Mouse (Mus musculus): ENCODE results near the gene Slc9a3. TPM values are rescaled to one million over a fixed set of nuclear protein-coding genes. Genes with fewer than 3 reads are reported as not detected.

Slc9a3 gene
- 0.04 TPM in 1 of 2 replicates, not detected in the other for polyA plus RNA-seq (2015; fragmentation: Nextera tagmentation; extraction: Ambion mirVana)

DNA sequence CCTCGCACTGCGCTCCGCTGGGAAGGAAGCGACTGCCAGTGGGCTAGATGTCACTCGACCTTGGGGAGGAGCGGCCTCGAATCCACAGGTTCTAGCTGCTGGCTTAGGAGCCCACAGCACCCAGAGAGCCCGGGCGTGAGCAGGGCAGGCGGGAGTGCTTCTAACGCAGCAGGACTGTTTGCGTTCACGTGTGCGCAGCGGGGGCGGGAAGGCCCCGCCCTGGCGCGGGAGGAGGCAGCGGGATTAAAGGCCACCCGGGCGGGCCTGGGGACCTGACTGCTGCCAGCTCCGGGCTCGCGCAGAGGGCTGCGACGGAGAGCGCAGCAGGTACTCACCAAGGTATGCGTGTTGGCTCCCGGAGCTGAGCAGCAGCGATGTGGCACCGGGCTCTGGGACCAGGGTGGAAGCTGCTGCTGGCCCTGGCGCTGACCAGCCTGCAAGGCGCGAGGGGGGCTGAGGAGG lies at the start of gene Slc9a3:
Gene Slc9a3, plus strand, starts transcription at position 317 of the 462 bp plus-strand sequence.
- H3K4me3 ChIP-seq, result peak within 1 kb of the TSS; percentile 23
- ATAC-seq, result 0 out of 2 replicates have a peak, but pooled peaks have one; percentile 36
- H3K4me1 ChIP-seq, result peaks cover 5% of the 10 kb centered on the region; the same call in 1 of the 2 replicates
- no peaks in the 10 kb centered on the region for H3K36me3 ChIP-seq (ENCODE audit: poor library complexity, severe bottlenecking)
- WGBS, result under 1% methylated on average over 35 of the region's 35 CpGs
- no peaks in the 10 kb centered on the region for H3K9me3 ChIP-seq (replicated peaks)
- H3K27me3 ChIP-seq, result peaks cover 64% of the 10 kb centered on the region
- H3K4me2 ChIP-seq, result peak within 1 kb of the TSS; percentile 54
- H3K27ac ChIP-seq, result no peak within 1 kb of the TSS
- 0 out of 2 replicates have a peak within 1 kb of the TSS, but pooled peaks have one; percentile 2 for H3K9ac ChIP-seq

DNA sequence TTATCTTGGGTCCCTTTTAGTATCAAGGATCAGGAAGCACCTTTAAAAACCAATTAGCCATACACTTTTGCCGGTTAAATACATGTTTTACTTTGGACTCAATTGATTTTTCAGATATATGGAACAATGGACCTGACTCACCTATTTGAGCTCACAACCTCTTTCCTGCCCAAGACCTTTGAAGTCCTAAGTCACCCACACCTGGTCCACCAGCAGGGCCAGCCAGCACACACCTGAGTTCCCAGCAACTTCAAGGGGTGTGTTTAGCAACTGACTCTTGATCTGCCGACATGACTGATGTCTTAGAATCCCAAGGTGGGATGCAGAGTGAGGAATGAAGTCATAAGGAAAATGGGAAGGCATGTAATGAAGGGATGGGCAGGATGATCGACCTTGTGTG lies 49.5 kb upstream of the Slc9a3 start:
- H3K4me2 ChIP-seq, result no peak overlapping the region
- 76% methylated on average over 3 of the region's 3 CpGs for WGBS
- no peak overlapping the region for H3K27ac ChIP-seq
- H3K9ac ChIP-seq, result no peak overlapping the region
- H3K9me3 ChIP-seq (replicated peaks), result no peaks in the 10 kb centered on the region
- H3K27me3 ChIP-seq, result 0 out of 2 replicates have a peak, but pooled peaks cover 3% of the 10 kb centered on the region
- ATAC-seq, result no peak
- no peaks in the 10 kb centered on the region for H3K4me1 ChIP-seq
- H3K4me3 ChIP-seq, result no peak overlapping the region
- H3K36me3 ChIP-seq (ENCODE audit: poor library complexity, severe bottlenecking), result no peaks in the 10 kb centered on the region

DNA sequence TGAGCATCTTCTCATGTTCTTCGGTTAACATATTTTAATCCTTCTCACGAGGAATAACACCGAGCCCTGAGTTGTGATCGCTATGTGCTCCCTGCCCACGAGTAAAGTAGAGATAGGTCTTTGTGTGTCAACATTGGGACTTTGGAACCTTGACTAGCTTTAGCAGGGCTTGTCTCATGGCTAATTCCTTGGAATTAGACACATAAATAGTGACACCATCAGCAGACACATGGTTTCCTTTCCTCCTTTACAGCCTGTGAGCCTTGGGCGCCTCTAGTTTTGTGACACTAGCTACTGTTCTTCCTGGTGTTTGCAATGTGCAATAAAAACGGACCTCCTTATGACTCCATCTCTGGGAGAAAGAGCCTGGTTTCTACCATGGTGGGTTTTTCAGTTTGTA lies 47.9 kb upstream of the Slc9a3 start:
- Histone ChIP-seq H3K9me3 (replicated peaks) (no peaks in the 10 kb centered on the region), H3K4me2 (no peak overlapping the region), H3K27ac (no peak overlapping the region), H3K36me3 (ENCODE audit: poor library complexity, severe bottlenecking) (no peaks in the 10 kb centered on the region), H3K4me3 (no peak overlapping the region), H3K27me3 (0 out of 2 replicates have a peak, but pooled peaks cover 3% of the 10 kb centered on the region), H3K4me1 (no peaks in the 10 kb centered on the region), H3K9ac (no peak overlapping the region)
- no peak for ATAC-seq
- WGBS, result 85% methylated on average over 7 of the region's 7 CpGs

DNA sequence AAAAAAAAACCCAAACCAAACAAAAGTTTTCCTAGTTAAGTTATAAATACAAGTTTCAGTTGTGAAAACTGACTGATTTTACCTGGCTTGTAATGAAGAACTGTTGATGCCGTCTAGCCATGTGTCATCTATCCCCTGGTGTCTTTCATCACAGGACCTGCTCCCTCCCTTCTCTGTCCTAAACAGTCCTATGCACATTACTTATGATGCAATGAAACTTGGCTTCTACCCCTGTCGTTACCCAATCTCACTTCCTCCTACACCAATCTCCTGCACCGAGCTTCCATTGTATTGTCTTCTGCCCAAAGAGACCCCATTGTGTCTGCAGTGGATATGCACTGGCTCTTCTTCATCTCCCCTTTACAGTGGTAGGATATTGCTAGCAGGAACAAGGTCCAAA lies 31.0 kb upstream of the Slc9a3 start:
- H3K4me2 ChIP-seq, result no peak overlapping the region
- ATAC-seq, result no peak
- WGBS, result 77% methylated on average over 3 of the region's 3 CpGs
- no peaks in the 10 kb centered on the region for H3K36me3 ChIP-seq (ENCODE audit: poor library complexity, severe bottlenecking)
- no peak overlapping the region for H3K9ac ChIP-seq
- H3K27ac ChIP-seq, result no peak overlapping the region
- H3K27me3 ChIP-seq, result no peaks in the 10 kb centered on the region
- no peaks in the 10 kb centered on the region for H3K9me3 ChIP-seq (replicated peaks)
- no peaks in the 10 kb centered on the region for H3K4me1 ChIP-seq
- H3K4me3 ChIP-seq, result no peak overlapping the region

DNA sequence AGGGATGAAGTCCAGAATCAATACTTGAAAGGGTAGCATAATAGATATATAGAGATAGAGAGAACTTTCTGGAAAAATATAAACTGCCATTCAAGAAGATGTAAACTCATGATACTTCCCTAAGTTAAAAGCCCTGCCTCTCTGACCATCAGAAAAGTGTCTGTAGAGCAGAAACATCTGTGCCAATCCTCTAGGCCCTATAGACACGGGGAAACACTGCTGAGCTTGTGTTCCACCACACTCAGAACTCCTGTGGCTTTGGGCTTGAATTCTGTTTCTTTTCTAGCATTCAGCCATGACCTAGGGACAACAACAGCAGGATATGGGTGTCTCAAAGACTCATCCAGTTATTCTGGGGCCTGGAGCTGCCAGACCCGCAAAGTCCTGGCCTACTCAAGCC lies 25.3 kb upstream of the Slc9a3 start:
- ATAC-seq, result no peak
- no peaks in the 10 kb centered on the region for H3K27me3 ChIP-seq
- H3K9me3 ChIP-seq (replicated peaks), result no peaks in the 10 kb centered on the region

DNA sequence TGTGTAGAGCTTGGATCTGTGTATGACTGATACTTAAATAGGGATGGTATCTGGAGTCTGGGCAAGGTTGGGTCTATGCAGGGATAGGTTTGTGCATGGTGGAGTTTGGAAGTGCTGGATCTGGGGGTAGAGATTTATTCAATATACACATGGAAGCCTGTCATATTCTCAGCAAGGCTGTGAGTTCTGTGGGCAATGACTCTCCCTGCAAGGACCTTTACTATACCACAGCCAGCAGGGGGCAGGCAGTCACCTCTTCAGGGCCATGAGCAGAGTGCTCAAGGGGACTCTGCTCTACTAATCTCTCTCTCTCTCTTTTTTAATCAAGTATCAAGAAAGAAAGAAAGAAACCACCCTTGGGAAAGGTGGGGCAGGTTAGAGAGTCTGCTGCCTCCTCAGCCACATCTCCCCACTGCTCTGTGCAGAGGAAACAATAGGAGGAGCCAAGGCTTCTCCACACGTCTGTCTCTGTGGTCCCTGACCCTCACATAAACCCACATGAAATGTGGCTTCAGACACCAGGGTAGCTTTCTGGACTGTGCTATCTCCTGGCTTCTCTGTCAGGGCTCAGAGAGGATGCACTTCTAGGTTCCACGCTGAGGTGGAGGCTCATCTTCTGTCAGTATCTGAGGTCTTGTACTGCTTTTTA lies 24.4 kb upstream of the Slc9a3 start:
- no peak overlapping the region for H3K4me3 ChIP-seq
- no peak overlapping the region for H3K27ac ChIP-seq
- no peaks in the 10 kb centered on the region for H3K36me3 ChIP-seq (ENCODE audit: poor library complexity, severe bottlenecking)
- no peaks in the 10 kb centered on the region for H3K4me1 ChIP-seq
- WGBS, result 43% methylated on average over 2 of the region's 2 CpGs
- H3K9ac ChIP-seq, result no peak overlapping the region
- H3K4me2 ChIP-seq, result no peak overlapping the region
- H3K27me3 ChIP-seq, result no peaks in the 10 kb centered on the region
- peak; percentile 67 for ATAC-seq
- H3K9me3 ChIP-seq (replicated peaks), result no peaks in the 10 kb centered on the region

More for the DNA sequence above, 25.3 kb upstream of the Slc9a3 start:
- H3K36me3 ChIP-seq (ENCODE audit: poor library complexity, severe bottlenecking), result no peaks in the 10 kb centered on the region
- no peak overlapping the region for H3K4me2 ChIP-seq
- H3K4me3 ChIP-seq, result no peak overlapping the region
- no peaks in the 10 kb centered on the region for H3K4me1 ChIP-seq
- H3K9ac ChIP-seq, result no peak overlapping the region
- 71% methylated on average over 2 of the region's 2 CpGs for WGBS
- no peak overlapping the region for H3K27ac ChIP-seq

DNA sequence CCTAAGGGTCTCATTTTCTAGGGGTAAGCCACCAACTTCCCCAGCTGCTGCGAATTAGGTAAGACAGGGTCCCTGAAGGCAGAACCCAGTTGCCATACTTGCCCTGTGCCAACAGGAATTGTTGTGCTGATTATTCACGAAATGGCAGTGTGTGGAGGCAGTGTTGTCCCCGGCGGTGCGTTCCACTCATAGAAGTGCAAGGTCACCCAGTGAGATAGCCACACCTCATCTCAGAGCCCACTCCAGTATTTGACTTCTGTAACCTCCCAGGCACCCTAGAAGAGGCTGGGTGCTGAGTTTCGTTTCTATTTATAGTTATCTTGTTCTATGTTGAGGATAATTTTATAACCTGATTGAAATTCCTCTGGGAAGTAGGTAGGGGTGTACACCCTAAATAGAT lies 22.3 kb upstream of the Slc9a3 start:
- Histone ChIP-seq H3K27ac (no peak overlapping the region), H3K9me3 (replicated peaks) (no peaks in the 10 kb centered on the region), H3K27me3 (no peaks in the 10 kb centered on the region), H3K4me1 (no peaks in the 10 kb centered on the region), H3K4me2 (no peak overlapping the region), H3K9ac (no peak overlapping the region), H3K4me3 (no peak overlapping the region), H3K36me3 (ENCODE audit: poor library complexity, severe bottlenecking) (no peaks in the 10 kb centered on the region)
- WGBS, result 82% methylated on average over 6 of the region's 6 CpGs
- no peak for ATAC-seq

DNA sequence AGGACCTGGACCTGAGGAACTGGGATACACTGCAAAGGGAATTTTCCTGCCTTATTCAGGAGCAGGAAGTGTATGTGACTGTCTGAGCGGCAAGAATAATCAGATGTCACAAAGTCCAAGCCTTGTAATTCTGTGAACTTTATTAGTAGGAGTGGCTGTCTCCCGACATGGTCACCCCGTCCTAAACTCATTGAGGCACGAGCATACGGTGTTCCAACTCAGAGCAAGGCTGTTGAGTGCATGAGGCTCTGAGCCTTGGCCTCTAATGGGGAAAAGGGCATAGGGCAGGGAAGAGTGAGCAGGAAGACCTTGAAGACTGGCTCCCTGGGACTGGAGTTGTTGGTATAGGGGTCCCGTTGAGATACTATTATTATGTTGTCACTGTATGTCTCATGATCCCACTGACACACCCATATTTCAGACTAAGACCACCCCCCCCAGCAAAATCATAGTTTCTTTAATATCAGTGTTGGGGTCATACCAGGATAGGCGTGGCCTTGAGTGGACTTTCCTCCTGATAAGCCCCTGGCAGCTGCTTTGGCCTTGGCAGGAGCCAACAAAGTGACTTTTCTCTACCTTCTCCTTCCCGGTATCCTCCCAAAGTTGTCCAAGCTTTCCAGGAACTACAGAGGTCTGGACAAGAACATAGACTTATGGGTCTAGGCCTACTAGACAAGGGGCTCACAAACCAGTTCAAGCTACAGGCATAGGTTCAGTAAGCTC lies 19.0 kb upstream of the Slc9a3 start:
- ATAC-seq, result no peak
- Histone ChIP-seq H3K4me2 (no peak overlapping the region), H3K9me3 (replicated peaks) (no peaks in the 10 kb centered on the region), H3K27me3 (no peaks in the 10 kb centered on the region), H3K9ac (no peak overlapping the region), H3K4me1 (no peaks in the 10 kb centered on the region), H3K4me3 (no peak overlapping the region), H3K36me3 (ENCODE audit: poor library complexity, severe bottlenecking) (no peaks in the 10 kb centered on the region), H3K27ac (no peak overlapping the region)
- 86% methylated on average over 8 of the region's 8 CpGs for WGBS

DNA sequence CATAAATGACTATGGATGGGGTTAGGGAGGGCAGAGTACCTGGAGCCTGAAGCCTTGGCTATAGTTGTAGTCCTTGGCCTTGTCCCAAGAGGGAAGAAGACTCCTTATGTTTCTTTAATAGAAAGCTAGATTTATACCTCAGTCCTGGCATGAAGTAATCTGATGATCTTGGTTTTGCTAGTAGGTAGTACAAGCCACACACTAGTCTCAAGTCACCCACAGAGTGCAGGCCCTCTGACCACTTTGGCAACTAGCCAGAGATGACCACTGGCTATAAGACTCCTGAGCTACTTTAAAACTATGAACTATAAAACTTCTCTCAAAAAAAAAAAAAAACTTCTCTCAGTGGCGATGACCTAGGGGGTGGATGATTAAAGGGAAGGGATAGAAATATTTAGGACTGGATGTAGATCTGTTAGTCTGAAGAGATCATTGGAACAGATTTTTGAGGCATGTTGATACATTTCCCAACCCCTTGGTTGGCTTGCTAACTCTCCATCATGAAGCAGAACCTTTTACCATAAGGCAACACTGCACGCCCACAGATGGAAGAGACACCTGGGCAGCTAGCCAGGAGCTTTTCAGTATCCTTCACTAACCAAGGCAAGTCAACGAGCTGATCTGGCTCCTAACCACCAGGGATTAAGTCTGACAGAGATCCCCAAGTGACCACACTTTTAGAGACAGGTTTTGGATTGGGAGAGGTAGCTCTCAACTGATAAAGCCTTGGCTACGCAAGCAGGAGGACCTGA lies 18.2 kb upstream of the Slc9a3 start:
- Histone ChIP-seq H3K27ac (no peak overlapping the region), H3K36me3 (ENCODE audit: poor library complexity, severe bottlenecking) (no peaks in the 10 kb centered on the region), H3K27me3 (no peaks in the 10 kb centered on the region), H3K9ac (no peak overlapping the region), H3K4me1 (no peaks in the 10 kb centered on the region), H3K9me3 (replicated peaks) (no peaks in the 10 kb centered on the region), H3K4me2 (no peak overlapping the region), H3K4me3 (no peak overlapping the region)
- 85% methylated on average over 4 of the region's 4 CpGs for WGBS
- ATAC-seq, result no peak

DNA sequence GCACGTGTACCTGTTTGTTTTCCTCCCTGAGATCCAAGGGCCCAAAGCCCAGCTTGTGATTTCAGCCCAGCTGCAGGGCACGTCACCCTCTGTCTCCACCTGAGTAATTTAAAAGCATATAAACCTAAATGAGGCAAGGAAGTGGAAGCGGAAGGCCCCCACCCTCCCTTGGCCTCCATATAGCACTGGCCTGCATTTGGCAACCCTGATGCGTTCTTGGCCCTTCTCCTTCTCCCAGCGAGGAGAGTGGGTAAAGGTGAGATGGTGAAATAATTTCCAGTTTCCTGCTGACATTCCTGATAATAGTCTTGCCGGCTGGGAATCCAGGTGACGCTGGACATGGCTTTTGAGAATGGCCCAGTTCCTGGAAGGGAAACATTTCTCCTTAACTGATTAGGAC lies 16.8 kb upstream of the Slc9a3 start:
- no peak overlapping the region for H3K9ac ChIP-seq
- no peak overlapping the region for H3K4me2 ChIP-seq
- no peaks in the 10 kb centered on the region for H3K4me1 ChIP-seq
- no peaks in the 10 kb centered on the region for H3K27me3 ChIP-seq
- H3K36me3 ChIP-seq (ENCODE audit: poor library complexity, severe bottlenecking), result no peaks in the 10 kb centered on the region
- H3K4me3 ChIP-seq, result no peak overlapping the region
- no peak for ATAC-seq
- no peak overlapping the region for H3K27ac ChIP-seq
- H3K9me3 ChIP-seq (replicated peaks), result no peaks in the 10 kb centered on the region
- 85% methylated on average over 7 of the region's 7 CpGs for WGBS

DNA sequence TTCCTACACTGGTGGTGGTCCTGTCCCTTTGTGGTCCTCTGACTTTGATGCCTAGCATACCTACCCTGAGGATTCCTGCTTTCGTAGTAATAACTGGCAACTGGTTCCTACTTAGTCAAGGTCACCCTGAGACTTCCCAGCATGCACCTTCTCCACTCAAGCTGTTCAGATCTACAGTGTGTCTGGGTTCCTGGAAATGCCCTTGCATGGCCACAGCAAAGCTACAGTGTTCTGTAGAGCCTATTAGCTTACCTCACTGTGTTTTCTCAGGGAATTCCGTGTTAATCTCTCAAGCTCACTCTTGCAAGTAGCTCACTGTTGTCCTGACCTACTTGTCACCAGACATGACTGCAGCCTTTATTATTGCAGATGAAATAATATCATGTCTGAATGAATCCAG lies 13.8 kb upstream of the Slc9a3 start:
- no peak for ATAC-seq
- no peak overlapping the region for H3K4me2 ChIP-seq
- no peak overlapping the region for H3K4me3 ChIP-seq
- no peak overlapping the region for H3K27ac ChIP-seq
- no peak overlapping the region for H3K9ac ChIP-seq
- H3K4me1 ChIP-seq, result no peaks in the 10 kb centered on the region
- 91% methylated on average over 2 of the region's 2 CpGs for WGBS
- no peaks in the 10 kb centered on the region for H3K27me3 ChIP-seq
- H3K9me3 ChIP-seq (replicated peaks), result no peaks in the 10 kb centered on the region
- H3K36me3 ChIP-seq (ENCODE audit: poor library complexity, severe bottlenecking), result no peaks in the 10 kb centered on the region

DNA sequence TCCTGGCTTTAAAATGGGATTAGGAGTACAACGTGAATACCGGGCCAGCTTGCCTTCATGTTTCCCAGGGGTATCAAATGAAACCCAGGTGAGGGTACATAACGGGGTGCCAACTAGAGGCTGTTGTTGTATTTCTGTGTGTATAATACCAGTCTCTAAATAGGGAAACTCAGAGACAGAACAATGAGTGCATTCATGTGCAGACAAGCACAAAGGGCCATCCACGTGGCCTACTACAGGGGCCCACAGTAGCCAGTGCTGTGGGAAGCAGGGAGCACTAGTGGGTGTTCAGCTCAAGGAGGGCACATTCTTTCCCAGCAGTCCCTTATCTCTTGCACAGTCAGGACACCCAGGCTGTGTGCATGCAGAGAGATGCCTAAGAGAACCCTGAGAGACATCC lies 8.7 kb upstream of the Slc9a3 start:
- 0 out of 2 replicates have a peak, but pooled peaks cover 8% of the 10 kb centered on the region for H3K4me1 ChIP-seq
- no peak overlapping the region for H3K9ac ChIP-seq
- no peaks in the 10 kb centered on the region for H3K9me3 ChIP-seq (replicated peaks)
- H3K4me3 ChIP-seq, result no peak overlapping the region
- H3K4me2 ChIP-seq, result no peak overlapping the region
- H3K27me3 ChIP-seq, result no peaks in the 10 kb centered on the region
- no peak overlapping the region for H3K27ac ChIP-seq
- no peaks in the 10 kb centered on the region for H3K36me3 ChIP-seq (ENCODE audit: poor library complexity, severe bottlenecking)
- no peak for ATAC-seq
- 43% methylated on average over 4 of the region's 4 CpGs for WGBS
